Mouse (Mus musculus): ENCODE measurements around the gene Abtb2.

DNA sequence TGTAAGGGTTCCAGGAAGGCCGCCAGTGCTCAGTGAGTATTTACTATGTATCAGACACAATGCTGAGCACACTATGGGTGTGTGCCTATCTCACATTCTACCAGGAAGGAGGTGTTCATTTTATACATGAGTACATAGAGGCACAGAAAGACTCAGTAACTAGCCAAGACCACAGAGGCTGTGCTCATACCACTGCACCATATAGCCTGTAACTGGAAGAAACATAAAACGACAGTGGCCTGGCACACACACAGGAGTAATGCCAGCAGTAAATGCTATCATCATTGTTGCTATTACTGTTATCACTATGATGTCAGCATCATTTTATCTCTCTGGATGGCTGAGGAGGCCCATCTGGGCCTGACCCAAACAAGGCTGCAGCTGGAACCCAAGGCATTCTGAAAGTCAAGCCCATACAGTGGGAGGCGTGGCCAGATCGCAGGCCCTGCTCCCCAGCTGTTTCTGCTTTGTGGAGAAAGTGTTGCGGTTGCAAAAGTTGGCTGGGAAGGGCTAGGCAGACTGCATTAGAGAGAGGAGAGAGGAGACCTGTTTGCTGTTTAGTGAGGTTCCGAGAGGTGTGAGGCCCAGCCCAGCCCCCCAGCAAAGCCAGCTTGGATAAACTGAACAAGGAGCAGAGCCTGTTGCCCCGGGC, 118.9 kb downstream of the Abtb2 start:
- TF ChIP-seq POLR2A (IDR thresholded peaks at IDR 0.05; ENCODE audit: insufficient read depth, low read depth, low read length): no peak
- TF ChIP-seq CTCF (IDR thresholded peaks at IDR 0.05): no peak
